Mouse (Mus musculus): ENCODE measurements at regions not wholly inside any gene's neighbourhood (a gene's known extent, or its start where the extent isn't known, plus 50 kb on each side); places are given as distances from the start of the nearest gene placed in this dataset.

- Histone ChIP-seq H3K9me3 (ENCODE audit: control insufficient read depth, low read length) (no peaks in the 10 kb centered on the region), H3K9ac (ENCODE audit: low read length) (no peak overlapping the region), H3K4me1 (replicated peaks; ENCODE audit: control insufficient read depth, insufficient read depth) (no peaks in the 10 kb centered on the region), H3K27ac (replicated peaks) (no peak overlapping the region), H3K27me3 (ENCODE audit: control insufficient read depth, insufficient read depth, low read length) (no peaks in the 10 kb centered on the region), H3K4me3 (ENCODE audit: low read depth, low read length) (no peak overlapping the region), H3K4me2 (replicated peaks; ENCODE audit: low read depth) (no peak overlapping the region), H3K36me3 (ENCODE audit: control insufficient read depth, insufficient read depth, low read length) (no peaks in the 10 kb centered on the region)
- WGBS, result 67% methylated on average over 6 of the region's 6 CpGs
- TF ChIP-seq EP300 (optimal IDR thresholded peaks at IDR 0.05) (no peak), CTCF (IDR thresholded peaks at IDR 0.05; ENCODE audit: low read depth) (no peak)
- DNase-seq (ENCODE audit: low spot score) (no peak), ATAC-seq (ENCODE audit: low FRiP score, low TSS enrichment) (no peak)
Observed at GRCm38 (mm10) chr14:104867540-104867939, 309.6 kb downstream of the Rbm26 start.

DNA sequence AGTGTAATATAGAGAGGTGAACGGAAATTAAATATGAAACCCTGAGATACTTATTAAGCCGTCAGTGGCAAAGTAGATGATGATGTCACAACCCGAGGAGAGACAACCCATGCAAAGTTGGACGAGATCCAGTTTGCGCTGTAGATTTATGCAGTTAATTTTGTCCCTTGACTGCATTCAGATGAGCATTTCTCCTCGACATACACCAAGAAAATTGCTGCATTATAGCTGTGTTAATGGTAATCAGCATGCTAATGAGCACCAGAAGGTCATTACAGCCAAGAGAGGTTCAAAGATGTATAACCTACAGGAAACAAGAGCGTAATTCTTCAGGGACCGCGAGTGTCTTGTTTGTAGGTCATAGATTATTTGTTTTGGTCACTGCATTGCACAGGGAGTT, 313.2 kb downstream of the Rbm26 start:
- no peak for ATAC-seq (ENCODE audit: low FRiP score, low TSS enrichment)
- H3K9me3 ChIP-seq (ENCODE audit: control insufficient read depth, low read length), result no peaks in the 10 kb centered on the region
- H3K4me3 ChIP-seq (ENCODE audit: low read depth, low read length), result no peak overlapping the region
- no peaks in the 10 kb centered on the region for H3K27me3 ChIP-seq (ENCODE audit: control insufficient read depth, insufficient read depth, low read length)
- H3K9ac ChIP-seq (ENCODE audit: low read length), result no peak overlapping the region
- H3K4me2 ChIP-seq (replicated peaks; ENCODE audit: low read depth), result no peak overlapping the region
- TF ChIP-seq CTCF (IDR thresholded peaks at IDR 0.05; ENCODE audit: low read depth) (no peak), EP300 (optimal IDR thresholded peaks at IDR 0.05) (no peak)
- no peak for DNase-seq (ENCODE audit: low spot score)
- no peaks in the 10 kb centered on the region for H3K4me1 ChIP-seq (replicated peaks; ENCODE audit: control insufficient read depth, insufficient read depth)
- no peaks in the 10 kb centered on the region for H3K36me3 ChIP-seq (ENCODE audit: control insufficient read depth, insufficient read depth, low read length)
- H3K27ac ChIP-seq (replicated peaks), result no peak overlapping the region
- 79% methylated on average over 9 of the region's 9 CpGs for WGBS

- H3K4me3 ChIP-seq (ENCODE audit: low read depth, low read length), result no peak overlapping the region
- no peaks in the 10 kb centered on the region for H3K4me1 ChIP-seq (replicated peaks; ENCODE audit: control insufficient read depth, insufficient read depth)
- DNase-seq (ENCODE audit: low spot score), result no peak
- H3K9me3 ChIP-seq (ENCODE audit: control insufficient read depth, low read length), result no peaks in the 10 kb centered on the region
- H3K27ac ChIP-seq (replicated peaks), result no peak overlapping the region
- TF ChIP-seq CTCF (IDR thresholded peaks at IDR 0.05; ENCODE audit: low read depth), result no peak
- no peak for TF ChIP-seq EP300 (optimal IDR thresholded peaks at IDR 0.05)
- H3K9ac ChIP-seq (ENCODE audit: low read length), result no peak overlapping the region
- H3K27me3 ChIP-seq (ENCODE audit: control insufficient read depth, insufficient read depth, low read length), result no peaks in the 10 kb centered on the region
- H3K4me2 ChIP-seq (replicated peaks; ENCODE audit: low read depth), result no peak overlapping the region
- no peaks in the 10 kb centered on the region for H3K36me3 ChIP-seq (ENCODE audit: control insufficient read depth, insufficient read depth, low read length)
- WGBS, result 36% methylated on average over 1 of the region's 1 CpGs
- ATAC-seq (ENCODE audit: low FRiP score, low TSS enrichment), result no peak
Observed at GRCm38 (mm10) chr14:104855913-104856312, 321.2 kb downstream of the Rbm26 start.

GRCm38 (mm10) chr14:104849274-104849673, 326.8 kb upstream of the Rnf219 start:
- Histone ChIP-seq H3K27me3 (ENCODE audit: control insufficient read depth, insufficient read depth, low read length) (no peaks in the 10 kb centered on the region), H3K9me3 (ENCODE audit: control insufficient read depth, low read length) (no peaks in the 10 kb centered on the region), H3K4me1 (replicated peaks; ENCODE audit: control insufficient read depth, insufficient read depth) (no peaks in the 10 kb centered on the region), H3K4me3 (ENCODE audit: low read depth, low read length) (no peak overlapping the region), H3K27ac (replicated peaks) (no peak overlapping the region), H3K4me2 (replicated peaks; ENCODE audit: low read depth) (no peak overlapping the region), H3K9ac (ENCODE audit: low read length) (no peak overlapping the region), H3K36me3 (ENCODE audit: control insufficient read depth, insufficient read depth, low read length) (no peaks in the 10 kb centered on the region)
- no peak for TF ChIP-seq EP300 (optimal IDR thresholded peaks at IDR 0.05)
- TF ChIP-seq CTCF (IDR thresholded peaks at IDR 0.05; ENCODE audit: low read depth), result no peak
- DNase-seq (ENCODE audit: low spot score) (no peak), ATAC-seq (ENCODE audit: low FRiP score, low TSS enrichment) (no peak)
- 82% methylated on average over 4 of the region's 4 CpGs for WGBS

DNA sequence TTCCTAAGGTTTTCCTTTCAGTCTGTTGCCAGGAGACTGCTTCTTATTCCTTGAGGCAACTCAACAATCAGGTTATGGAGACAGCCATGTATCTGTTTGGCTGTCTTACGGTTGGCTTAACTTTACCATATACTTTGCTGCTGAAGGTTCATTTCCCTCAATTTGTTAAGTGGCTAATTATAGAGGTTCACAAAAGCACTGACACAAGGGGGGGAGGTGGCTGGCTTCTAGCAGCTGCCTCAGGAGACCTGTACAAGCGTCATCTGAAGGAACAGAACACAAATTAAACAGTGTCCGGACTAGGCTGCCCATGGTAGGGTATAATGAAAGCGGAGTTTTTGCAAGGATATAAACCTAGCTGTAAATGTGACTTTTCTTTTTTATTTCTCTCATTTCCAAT, 305.0 kb upstream of the Rnf219 start:
- DNase-seq (ENCODE audit: low spot score) (no peak), ATAC-seq (ENCODE audit: low FRiP score, low TSS enrichment) (no peak)
- H3K27ac ChIP-seq (replicated peaks), result no peak overlapping the region
- no peaks in the 10 kb centered on the region for H3K27me3 ChIP-seq (ENCODE audit: control insufficient read depth, insufficient read depth, low read length)
- WGBS, result 79% methylated on average over 4 of the region's 4 CpGs
- no peak for TF ChIP-seq EP300 (optimal IDR thresholded peaks at IDR 0.05)
- TF ChIP-seq CTCF (IDR thresholded peaks at IDR 0.05; ENCODE audit: low read depth), result no peak
- no peaks in the 10 kb centered on the region for H3K36me3 ChIP-seq (ENCODE audit: control insufficient read depth, insufficient read depth, low read length)
- H3K9me3 ChIP-seq (ENCODE audit: control insufficient read depth, low read length), result no peaks in the 10 kb centered on the region
- H3K4me3 ChIP-seq (ENCODE audit: low read depth, low read length), result no peak overlapping the region
- H3K4me1 ChIP-seq (replicated peaks; ENCODE audit: control insufficient read depth, insufficient read depth), result no peaks in the 10 kb centered on the region
- no peak overlapping the region for H3K9ac ChIP-seq (ENCODE audit: low read length)
- no peak overlapping the region for H3K4me2 ChIP-seq (replicated peaks; ENCODE audit: low read depth)

GRCm38 (mm10) chr14:104824926-104825325, 302.5 kb upstream of the Rnf219 start:
- Histone ChIP-seq H3K27me3 (ENCODE audit: control insufficient read depth, insufficient read depth, low read length) (no peaks in the 10 kb centered on the region), H3K27ac (replicated peaks) (no peak overlapping the region), H3K4me3 (ENCODE audit: low read depth, low read length) (no peak overlapping the region), H3K9me3 (ENCODE audit: control insufficient read depth, low read length) (no peaks in the 10 kb centered on the region), H3K36me3 (ENCODE audit: control insufficient read depth, insufficient read depth, low read length) (no peaks in the 10 kb centered on the region), H3K9ac (ENCODE audit: low read length) (no peak overlapping the region), H3K4me2 (replicated peaks; ENCODE audit: low read depth) (no peak overlapping the region), H3K4me1 (replicated peaks; ENCODE audit: control insufficient read depth, insufficient read depth) (no peaks in the 10 kb centered on the region)
- TF ChIP-seq EP300 (optimal IDR thresholded peaks at IDR 0.05) (no peak), CTCF (IDR thresholded peaks at IDR 0.05; ENCODE audit: low read depth) (peak; percentile 44)
- no peak for ATAC-seq (ENCODE audit: low FRiP score, low TSS enrichment)
- no peak for DNase-seq (ENCODE audit: low spot score)
- WGBS, result 40% methylated on average over 1 of the region's 1 CpGs
